Mouse (Mus musculus) small intestine, adult 2 months (tissue): ENCODE measurements at regions not wholly inside any gene's neighbourhood (a gene's known extent, or its start where the extent isn't known, plus 50 kb on each side); places are given as distances from the start of the nearest gene placed in this dataset.

Source experiments
- H3K27ac ChIP-seq: fragments of 200-500 bp; 2 replicates; pipeline ENCODE4 v1.5.1; 2012; ENCODE audit warnings: low read depth, low read length, control low read depth, inconsistent platforms; ENCODE audit not compliant: insufficient read depth
- H3K27me3 ChIP-seq: fragments of 200-500 bp; 2 replicates; pipeline ENCODE4 v1.6.1; 2012; ENCODE audit warnings: mild to moderate bottlenecking, moderate library complexity, low read length, inconsistent platforms; ENCODE audit not compliant: control insufficient read depth, insufficient read depth
- H3K36me3 ChIP-seq: fragments of 200-500 bp; 2 replicates; pipeline ENCODE4 v1.6.1; 2012; ENCODE audit warnings: mild to moderate bottlenecking, low read length, control low read depth, inconsistent platforms; ENCODE audit not compliant: control insufficient read depth, insufficient read depth
- H3K4me1 ChIP-seq: fragments of 200-500 bp; 2 replicates; pipeline ENCODE4 v1.6.1; 2012; ENCODE audit warnings: low read length, inconsistent platforms, mixed read lengths; ENCODE audit not compliant: control insufficient read depth, insufficient read depth, insufficient read length
- H3K4me3 ChIP-seq: fragments of 200-500 bp; 2 replicates; pipeline ENCODE4 v1.5.1; 2012; ENCODE audit warnings: low read depth, mild to moderate bottlenecking, control low read depth, inconsistent platforms, low read length, moderate library complexity
- CTCF ChIP-seq: fragments of 200-500 bp; IDR thresholded peaks from 2 replicates; pipeline ENCODE4 v1.5.1; 2012; ENCODE audit warnings: low read depth, mild to moderate bottlenecking, control low read depth, inconsistent platforms, low read length, moderate library complexity, mixed read lengths; ENCODE audit not compliant: insufficient replicate concordance, insufficient read length; ENCODE audit errors: extremely low read depth
- POLR2A ChIP-seq: fragments of 200-500 bp; IDR thresholded peaks from 2 replicates; pipeline ENCODE4 v1.6.1; 2012; ENCODE audit warnings: low read depth, mild to moderate bottlenecking, control low read depth, inconsistent platforms, low read length, moderate library complexity
- WGBS: fragments of 180-500 bp; shearing (Covaris S2); methylation state at CpG from one replicate; pipeline ENCODE4 v1.1.7; 2018; 5-methylcytosine and 5-hydroxymethylcytosine counted together

- WGBS: 56% methylated on average over 2 of the region's 2 CpGs
- H3K27ac ChIP-seq: no peak overlapping the region
- no peaks in the 10 kb centered on the region for H3K27me3 ChIP-seq
- TF ChIP-seq POLR2A: no peak
- TF ChIP-seq CTCF: no peak
- no peaks in the 10 kb centered on the region for H3K36me3 ChIP-seq
- no peak overlapping the region for H3K4me3 ChIP-seq
- H3K4me1 ChIP-seq: no peaks in the 10 kb centered on the region
Observed at GRCm38 (mm10) chr3:39234921-39235320, 348.2 kb downstream of the Fat4 start.

- Histone ChIP-seq H3K36me3 (no peaks in the 10 kb centered on the region), H3K27me3 (no peaks in the 10 kb centered on the region), H3K4me3 (no peak overlapping the region), H3K27ac (no peak overlapping the region), H3K4me1 (no peaks in the 10 kb centered on the region)
- 70% methylated on average over 4 of the region's 4 CpGs for WGBS
- TF ChIP-seq POLR2A (no peak), CTCF (no peak)
Observed at GRCm38 (mm10) chr3:39248712-39249111, 362.0 kb downstream of the Fat4 start.

- Histone ChIP-seq H3K4me3 (no peak overlapping the region), H3K36me3 (no peaks in the 10 kb centered on the region), H3K27me3 (no peaks in the 10 kb centered on the region), H3K27ac (no peak overlapping the region), H3K4me1 (no peaks in the 10 kb centered on the region)
- TF ChIP-seq POLR2A (no peak), CTCF (no peak)
- 51% methylated on average over 4 of the region's 4 CpGs for WGBS
Observed at GRCm38 (mm10) chr3:39249224-39249892, 362.6 kb downstream of the Fat4 start.

- no peak for TF ChIP-seq POLR2A
- no peak for TF ChIP-seq CTCF
- no peaks in the 10 kb centered on the region for H3K4me1 ChIP-seq
- no peak overlapping the region for H3K4me3 ChIP-seq
- no peaks in the 10 kb centered on the region for H3K27me3 ChIP-seq
- 59% methylated on average over 1 of the region's 1 CpGs for WGBS
- no peaks in the 10 kb centered on the region for H3K36me3 ChIP-seq
- H3K27ac ChIP-seq: no peak overlapping the region
Observed at GRCm38 (mm10) chr3:39253076-39253475, 366.3 kb downstream of the Fat4 start.

GRCm38 (mm10) chr3:39264671-39265430, 378.1 kb downstream of the Fat4 start:
- H3K4me1 ChIP-seq: no peaks in the 10 kb centered on the region
- no peak overlapping the region for H3K4me3 ChIP-seq
- H3K27me3 ChIP-seq: no peaks in the 10 kb centered on the region
- 63% methylated on average over 2 of the region's 2 CpGs for WGBS
- H3K27ac ChIP-seq: no peak overlapping the region
- TF ChIP-seq CTCF: no peak
- no peak for TF ChIP-seq POLR2A
- no peaks in the 10 kb centered on the region for H3K36me3 ChIP-seq

GRCm38 (mm10) chr3:39265606-39266005, 378.9 kb downstream of the Fat4 start:
- no peak for TF ChIP-seq POLR2A
- TF ChIP-seq CTCF: no peak
- no peak overlapping the region for H3K27ac ChIP-seq
- H3K27me3 ChIP-seq: no peaks in the 10 kb centered on the region
- no peaks in the 10 kb centered on the region for H3K36me3 ChIP-seq
- H3K4me1 ChIP-seq: no peaks in the 10 kb centered on the region
- no peak overlapping the region for H3K4me3 ChIP-seq
- 84% methylated on average over 1 of the region's 1 CpGs for WGBS

- TF ChIP-seq CTCF (no peak), POLR2A (no peak)
- Histone ChIP-seq H3K36me3 (no peaks in the 10 kb centered on the region), H3K27me3 (no peaks in the 10 kb centered on the region), H3K4me3 (no peak overlapping the region), H3K4me1 (no peaks in the 10 kb centered on the region), H3K27ac (no peak overlapping the region)
- WGBS: 68% methylated on average over 3 of the region's 3 CpGs
Observed at GRCm38 (mm10) chr3:39269388-39269787, 382.6 kb downstream of the Fat4 start.

- no peak overlapping the region for H3K4me3 ChIP-seq
- no peak overlapping the region for H3K27ac ChIP-seq
- no peaks in the 10 kb centered on the region for H3K36me3 ChIP-seq
- TF ChIP-seq CTCF (no peak), POLR2A (no peak)
- no peaks in the 10 kb centered on the region for H3K4me1 ChIP-seq
- WGBS: 83% methylated on average over 1 of the region's 1 CpGs
- no peaks in the 10 kb centered on the region for H3K27me3 ChIP-seq
Observed at GRCm38 (mm10) chr3:39272616-39273015, 385.9 kb downstream of the Fat4 start.
